Mouse (Mus musculus): ENCODE results near the gene Platr17.

GRCm38 (mm10) chr17:33954646-33955554 is 50.0 kb downstream of the Platr17 start:
- TF ChIP-seq CTCF (IDR thresholded peaks at IDR 0.05; ENCODE audit: low read depth, low read length) = no peak
- no peak for TF ChIP-seq POLR2A (IDR thresholded peaks at IDR 0.05; ENCODE audit: extremely low read depth, insufficient read depth, low read length)
